Mouse (Mus musculus) T-cell, adult 2 months (primary cell): ENCODE results near the gene Cdv3.

ENCODE experiments used
- DNase-seq: peaks from one replicate; pipeline ENCODE4 v3.0.0; 2022; ENCODE audit warnings: low spot score

Cdv3 gene

DNA sequence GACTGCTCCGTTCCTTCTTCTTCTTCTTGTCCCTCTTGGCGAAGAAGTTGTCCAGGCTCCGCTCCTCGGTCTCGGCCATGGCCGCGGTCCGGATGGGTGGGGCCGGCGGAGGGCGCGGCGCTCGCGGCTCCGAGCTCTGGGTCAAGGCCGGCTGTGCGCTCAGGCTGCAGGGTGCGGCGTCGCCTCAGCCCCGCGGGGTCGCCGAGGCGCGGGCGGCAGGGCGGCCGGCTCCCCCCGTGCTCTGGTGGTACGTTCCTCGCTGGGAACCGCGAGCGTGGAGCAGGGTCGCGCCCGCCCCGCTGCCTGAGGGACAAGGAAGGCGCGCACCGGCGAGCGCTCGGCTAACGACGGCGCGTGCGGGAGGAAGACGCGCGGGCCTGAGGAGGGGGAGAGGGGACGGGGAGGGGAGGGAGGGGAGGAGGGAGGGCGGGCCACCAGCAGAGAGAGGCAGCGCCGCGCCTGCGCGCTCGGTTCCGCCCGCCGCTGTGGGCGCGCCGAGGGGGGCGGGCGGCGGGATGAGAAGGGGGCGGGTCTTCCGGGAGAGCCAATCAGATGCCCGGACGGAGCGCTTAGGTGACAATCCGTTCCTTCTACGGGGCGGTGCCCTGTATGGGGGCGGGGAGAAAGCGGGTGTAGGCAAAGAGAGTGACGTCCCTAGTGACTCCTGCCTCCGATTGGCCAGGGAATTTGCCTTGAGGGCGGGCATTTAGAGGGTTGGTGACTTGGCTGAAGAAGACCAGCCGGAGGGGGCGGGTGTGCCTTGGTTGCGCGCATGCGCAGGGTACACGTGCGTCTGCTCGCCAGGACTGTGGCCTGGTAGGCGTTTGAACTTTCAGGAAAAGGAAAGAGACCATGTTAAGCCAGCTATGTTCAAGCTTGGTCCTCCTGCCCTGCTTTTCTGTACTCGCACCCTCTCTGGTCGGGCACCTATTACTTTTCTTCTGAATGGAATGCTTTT, at the start of gene Cdv3:
Cdv3 (minus strand) TSS at position 551 of the 958 bp plus-strand sequence.
- peak; percentile 100 for DNase-seq

DNA sequence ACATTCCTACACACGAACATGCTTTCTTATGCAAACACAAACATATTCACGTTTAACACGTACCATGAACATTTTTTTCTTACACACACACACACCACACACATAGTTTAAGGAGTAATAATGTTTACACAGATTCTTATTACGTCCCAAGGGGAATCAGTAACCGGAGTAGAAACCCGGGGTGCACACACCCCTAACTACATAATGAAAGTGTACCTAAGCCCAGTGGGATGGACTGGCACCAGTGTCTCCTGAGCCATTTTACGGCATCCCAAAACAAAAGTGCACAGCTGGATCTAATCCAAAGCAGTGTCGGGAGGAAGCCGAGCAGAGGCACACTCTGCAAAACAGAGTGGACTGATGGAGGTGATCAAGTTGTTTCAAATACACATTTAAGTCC, 47.8 kb upstream of the Cdv3 start:
- no peak for DNase-seq

DNA sequence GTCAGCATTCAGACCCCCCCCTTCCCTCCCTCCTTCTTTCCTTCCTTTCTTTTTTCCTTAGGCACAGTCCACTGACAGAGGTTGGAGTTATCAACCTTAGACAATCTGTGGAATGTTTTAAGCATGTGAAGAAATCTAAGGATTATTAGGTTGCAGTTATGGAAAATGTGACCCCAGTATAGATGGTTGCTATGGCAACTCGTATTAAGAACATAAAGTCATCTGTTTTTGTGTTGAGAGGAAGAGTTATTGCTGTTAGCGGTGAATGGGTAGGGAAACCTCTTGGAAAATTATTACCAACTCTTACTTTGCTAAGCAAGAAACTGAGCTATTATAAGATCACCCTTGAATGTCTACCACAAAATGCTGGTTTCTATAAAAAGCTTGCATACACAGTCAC, 43.5 kb upstream of the Cdv3 start:
- no peak for DNase-seq

DNA sequence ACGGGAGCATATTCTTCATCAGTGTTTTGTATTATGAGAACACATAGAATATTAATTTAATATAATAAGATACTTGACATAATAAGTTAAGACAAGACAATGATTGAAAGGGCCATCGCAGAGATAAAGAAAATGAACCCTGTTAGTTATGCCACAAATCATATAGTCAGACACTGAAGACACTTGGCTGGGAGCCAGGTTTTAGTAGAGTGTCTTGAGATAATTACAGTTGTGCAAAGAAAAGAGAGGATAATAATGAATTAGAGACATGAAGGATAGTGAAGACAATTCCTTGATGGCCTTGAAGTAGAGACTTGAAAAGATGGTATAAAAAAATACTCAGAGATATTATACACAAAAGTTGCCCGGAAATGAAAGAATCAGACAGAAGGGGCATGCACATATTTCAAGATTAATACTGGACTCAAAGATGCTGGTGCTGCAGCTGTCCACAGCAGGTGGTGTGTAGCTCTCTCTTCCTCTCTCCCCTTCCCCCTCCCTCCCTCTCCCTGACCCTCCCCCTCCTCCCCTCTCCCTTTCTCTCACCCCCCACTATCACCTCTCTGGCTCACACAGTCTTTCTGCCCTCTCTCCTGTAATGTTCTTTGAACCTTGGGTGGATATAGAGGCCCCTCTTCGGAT, 42.6 kb upstream of the Cdv3 start:
- DNase-seq = no peak

DNA sequence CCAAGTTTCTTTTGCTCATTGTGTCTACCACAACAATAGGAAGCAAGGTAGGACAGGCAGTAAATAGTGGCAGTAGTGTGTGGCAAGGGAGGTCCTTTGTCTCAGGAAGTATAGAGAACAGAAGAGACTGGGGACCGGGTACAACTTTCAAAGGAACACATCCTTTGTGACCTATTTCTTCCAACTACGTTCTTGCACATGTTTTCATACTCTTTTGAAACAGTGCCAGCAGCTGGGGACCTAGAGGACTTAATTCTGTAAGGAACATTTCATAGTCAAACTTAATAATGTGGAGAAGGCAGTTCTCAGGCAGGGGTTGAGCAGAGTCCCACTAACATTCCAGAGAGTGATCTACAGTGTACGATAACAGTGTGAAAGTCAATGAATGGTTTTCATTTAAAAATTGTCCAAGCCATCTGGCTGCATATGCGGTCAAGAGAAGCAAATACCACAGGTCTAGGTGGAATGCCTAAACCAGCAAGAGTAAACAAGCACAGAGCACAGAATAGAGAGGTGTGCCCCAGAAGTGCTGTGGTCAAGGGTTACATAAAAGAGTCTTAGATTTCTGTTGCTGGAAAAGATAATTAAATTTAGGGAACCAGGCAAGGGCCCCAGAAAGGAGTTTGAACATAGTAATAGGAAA, 37.8 kb upstream of the Cdv3 start:
- no peak for DNase-seq

DNA sequence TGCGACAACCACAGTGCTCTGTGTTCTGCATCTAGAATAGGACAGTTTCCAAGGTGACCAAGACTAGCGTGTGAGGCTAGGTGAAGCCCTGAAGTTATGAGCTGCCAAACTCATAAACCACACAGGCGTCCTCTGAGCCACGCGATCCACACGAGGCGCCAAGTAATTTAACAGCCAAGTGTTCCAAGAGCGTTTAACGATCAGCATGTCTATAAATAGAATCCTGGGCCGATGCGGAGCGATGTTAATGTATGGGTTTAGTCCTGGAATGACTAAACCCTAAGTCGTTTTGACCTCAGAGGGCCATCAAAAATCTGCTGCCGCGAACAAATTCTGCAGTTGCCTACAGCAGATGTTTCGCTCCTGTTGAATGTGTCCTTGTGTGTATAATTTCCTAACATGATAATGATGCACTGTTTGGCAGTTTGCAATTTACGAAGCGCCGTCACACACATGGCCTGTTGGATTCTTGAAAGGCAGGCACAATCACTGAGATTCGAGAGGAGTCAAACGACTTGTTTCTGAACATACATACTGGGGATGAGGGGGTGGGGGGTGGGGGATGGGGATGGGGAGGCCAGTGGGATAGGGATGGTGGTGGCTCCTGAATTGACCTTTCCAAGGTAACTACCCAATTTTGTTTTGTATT, 33.0 kb upstream of the Cdv3 start:
- DNase-seq = no peak

DNA sequence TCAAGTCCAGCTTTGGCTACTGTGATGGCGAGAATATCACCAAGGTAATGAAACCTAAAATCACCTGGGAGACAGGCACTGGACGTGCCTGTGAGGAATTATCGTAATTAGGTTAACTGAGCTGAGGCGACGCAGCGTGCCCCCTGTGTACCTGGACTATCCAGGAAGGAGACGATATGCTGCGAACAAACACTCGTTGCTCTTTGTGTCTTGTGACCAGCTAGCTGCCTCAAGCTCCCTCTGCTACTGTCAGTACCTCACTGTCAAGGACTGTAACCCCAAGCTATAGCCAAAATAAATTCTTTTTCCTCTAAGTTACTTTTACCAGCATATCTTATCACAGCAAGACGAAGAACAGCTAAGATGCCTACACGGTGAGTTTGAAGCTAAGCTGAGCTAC, 27.6 kb upstream of the Cdv3 start:
- DNase-seq = no peak

DNA sequence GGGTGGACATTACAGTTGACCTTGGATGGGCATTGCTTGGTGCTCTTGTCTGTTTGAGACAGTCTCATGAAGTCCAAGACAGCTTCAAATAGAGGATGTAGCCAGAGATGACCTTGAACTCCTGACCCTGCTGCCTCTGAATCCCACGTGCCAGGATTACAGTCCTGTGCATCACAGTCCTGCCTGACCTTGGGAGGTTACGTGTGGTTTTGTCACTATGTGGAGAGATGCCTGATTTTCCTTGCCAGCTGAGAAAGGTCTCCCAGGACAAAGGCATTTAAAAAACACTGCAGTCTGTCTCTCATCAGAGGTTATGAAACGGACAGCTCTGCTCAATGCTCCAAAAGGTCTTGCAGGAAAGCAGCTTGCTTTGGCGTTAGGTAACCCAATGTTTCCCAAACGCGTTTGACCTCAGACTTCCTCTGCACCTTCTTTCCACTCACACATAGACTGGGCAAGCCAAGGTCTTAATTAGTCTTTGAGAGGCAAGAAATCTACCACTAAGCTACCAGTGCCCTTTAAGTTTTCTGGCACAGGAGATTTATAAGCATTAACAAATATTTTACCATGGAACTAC, 26.2 kb upstream of the Cdv3 start:
- no peak for DNase-seq

DNA sequence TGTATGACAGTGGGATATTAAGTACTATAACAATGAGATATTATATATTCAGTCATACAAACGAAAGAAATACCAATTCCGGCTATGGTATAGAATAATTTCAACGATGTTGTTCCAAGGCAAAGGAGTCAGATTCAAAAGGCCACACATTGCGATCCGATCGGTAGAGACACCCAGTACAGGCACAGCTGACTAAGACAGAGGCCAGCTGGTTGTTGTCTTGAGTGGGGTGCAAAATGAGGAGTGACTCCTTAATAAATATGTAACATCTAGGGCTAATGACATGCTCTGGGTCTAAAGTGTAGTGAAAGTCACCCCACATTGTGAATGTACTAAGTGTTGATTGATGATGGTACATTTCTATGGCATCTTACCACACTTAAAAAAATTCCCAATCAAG, 23.6 kb upstream of the Cdv3 start:
- no peak for DNase-seq

DNA sequence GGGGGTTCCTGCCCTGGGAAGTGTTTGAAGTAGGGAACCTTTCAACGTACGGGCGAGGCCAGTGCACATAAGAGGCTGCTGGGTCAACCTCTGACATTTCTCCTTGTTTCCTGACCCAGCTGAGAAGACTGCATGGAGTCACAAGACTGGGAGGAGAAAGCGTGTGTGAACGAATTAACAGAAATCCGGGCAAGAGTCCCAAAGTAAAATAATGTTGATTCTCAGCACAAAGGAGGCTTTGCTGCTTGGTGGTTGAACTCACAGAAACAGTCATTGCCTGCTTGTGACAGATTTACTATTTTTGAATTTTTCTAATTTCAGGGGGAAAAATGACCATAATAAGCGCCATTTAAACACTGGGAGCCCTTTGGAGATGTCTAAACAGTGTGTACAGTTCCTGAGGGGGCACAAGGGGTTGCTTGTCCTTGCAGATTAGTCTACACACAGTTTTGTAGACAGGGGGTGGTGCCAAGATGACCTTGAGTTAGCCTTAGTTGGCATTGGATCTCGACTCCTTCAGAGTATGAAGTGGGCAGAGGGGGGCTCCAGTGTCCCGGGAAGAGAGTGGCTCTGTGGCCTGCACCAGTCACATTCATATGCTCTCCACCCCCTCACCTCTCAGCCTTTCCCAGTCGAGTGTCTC, 21.5 kb upstream of the Cdv3 start:
- no peak for DNase-seq

DNA sequence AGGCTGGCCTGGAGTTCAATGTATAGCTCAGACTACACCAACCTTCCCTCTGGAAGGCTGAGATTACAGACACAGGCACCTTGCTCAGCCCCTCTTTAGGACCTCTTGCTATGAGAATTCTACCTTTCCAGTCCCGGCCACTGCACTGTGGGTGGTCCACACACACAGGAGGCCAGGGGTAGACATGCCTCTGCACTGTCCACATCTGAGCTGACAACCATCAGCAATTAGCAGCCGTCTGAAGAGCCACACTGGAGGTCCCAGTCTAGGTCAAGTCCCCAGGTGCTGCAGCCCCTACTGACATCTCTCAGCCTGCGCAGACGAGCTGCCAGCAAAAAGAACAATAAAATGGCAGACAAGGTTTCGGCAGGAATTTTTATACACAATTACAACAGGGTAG, 20.9 kb upstream of the Cdv3 start:
- DNase-seq = no peak

DNA sequence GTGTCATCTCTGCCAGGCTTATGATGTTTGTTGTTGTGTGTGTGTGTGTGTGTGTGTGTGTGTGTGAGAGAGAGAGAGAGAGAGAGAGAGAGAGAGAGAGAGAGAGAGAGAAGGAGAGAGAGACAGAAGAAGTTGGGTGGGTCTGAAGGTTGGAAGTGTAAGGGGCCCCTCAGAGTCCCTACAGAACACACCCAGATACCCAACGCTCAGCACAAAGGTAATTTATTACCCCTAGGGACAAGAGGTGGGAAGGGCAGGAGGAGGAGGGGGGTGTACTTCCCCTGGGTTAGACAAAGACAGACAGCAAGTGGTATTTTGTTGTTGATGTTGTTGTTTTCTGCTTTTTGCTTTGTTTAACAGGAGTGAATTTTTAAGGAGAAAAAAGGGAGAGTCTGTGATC, 20.0 kb upstream of the Cdv3 start:
- no peak for DNase-seq

DNA sequence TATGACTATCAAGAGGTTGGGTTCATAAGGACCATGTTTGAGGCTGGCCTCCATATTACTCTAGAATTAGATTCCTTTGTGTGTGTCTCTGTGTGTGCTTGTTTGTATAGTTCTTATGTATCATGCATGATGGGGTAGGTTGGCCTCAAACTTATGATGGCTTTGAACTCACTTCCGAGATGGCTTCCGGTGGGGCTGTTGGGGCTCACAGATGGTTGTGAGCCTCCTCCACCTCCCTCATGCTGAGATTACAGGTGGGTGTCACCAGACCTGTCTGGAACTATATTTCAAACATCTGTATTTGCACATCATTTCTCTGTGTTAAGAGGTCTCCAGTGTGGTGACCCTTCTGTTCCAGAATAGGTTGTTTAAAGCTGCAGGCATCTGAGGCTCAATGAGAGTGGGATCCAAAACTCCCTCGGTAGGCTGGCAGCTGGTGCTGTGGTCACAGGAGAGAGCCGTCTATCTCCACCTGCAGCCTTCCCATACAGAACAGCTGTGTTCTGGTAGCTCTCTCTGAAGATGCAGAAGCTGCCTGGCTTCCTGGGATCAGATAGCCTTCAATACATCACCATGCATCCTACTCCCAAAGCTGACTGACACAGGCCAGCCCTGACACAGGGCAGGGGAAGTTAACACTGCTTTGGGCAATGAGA, 18.6 kb upstream of the Cdv3 start:
- no peak for DNase-seq

DNA sequence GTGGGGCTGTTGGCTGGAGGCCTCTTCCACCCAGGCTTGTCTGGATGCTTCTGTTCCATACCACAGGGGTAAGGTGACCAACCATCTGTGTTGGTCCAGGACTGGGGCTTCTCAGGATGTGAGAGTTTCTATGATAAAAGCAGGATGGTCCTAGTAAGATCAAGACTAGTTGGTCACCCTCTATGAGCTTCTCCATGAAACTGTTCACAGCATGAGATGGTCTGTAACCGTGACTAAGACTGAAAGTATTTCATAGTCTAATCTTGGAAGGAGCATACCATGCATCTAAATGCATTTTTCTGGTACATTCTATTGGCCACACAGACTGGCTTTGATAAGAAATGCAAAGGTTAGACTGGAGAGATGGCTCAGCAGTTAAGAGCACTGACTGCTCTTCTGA, 17.9 kb upstream of the Cdv3 start:
- DNase-seq = no peak

DNA sequence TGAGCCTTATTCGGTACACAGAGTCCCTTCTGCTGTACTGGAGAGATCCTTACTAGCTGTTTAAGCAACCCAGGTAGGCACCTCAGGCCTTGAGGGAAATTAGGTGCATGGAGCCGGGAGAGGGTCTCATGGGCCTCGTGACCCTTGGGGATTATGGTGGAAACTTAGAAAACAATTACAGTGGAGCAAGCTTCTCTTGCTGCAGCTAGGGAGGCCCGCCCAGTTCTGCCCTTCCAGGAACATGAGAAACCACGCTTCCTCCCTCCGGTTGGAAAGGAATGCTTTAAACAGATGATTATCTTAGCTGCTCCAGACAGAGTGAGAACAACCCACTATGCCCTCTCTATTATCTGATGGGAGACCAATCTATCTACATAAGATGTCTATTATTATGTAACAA, 17.3 kb upstream of the Cdv3 start:
- DNase-seq = no peak

DNA sequence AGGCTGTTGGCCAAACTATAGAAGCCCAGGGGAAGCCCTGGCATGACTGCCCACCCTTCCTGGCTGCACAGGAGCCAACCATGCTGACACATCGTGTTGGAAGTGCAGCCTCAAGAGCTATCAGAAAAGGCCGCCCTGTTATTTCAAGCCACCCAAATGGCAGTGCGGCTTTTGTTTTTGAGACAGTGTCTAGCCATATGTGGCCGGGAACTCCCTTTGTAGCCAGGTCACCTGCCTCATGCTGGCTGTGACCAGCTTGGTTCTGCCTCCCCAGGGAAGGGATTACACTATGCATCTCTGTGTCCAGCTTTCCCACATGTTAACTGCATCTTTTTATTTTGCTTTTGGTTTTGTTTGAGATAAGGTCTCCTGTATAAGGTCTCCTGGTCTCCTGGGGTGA, 14.9 kb upstream of the Cdv3 start:
- DNase-seq = no peak

DNA sequence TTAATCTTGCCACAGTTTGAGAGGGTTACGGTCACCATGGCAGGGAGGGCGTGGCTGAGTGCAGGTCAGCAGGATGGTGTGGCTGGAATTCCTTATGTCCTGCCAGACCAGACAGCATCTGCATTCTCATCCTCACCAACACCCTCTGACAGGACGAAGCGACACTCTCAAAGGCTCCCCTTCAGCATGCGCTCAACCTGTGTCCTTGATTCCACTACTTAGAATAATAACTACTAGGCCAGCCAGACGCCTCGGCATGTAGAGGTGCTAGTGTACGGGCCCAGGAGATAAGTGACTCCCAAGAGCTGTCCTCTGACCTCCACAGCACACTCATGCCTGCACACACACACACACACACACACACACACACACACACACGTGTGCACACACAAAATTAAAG, 13.6 kb upstream of the Cdv3 start:
- no peak for DNase-seq

DNA sequence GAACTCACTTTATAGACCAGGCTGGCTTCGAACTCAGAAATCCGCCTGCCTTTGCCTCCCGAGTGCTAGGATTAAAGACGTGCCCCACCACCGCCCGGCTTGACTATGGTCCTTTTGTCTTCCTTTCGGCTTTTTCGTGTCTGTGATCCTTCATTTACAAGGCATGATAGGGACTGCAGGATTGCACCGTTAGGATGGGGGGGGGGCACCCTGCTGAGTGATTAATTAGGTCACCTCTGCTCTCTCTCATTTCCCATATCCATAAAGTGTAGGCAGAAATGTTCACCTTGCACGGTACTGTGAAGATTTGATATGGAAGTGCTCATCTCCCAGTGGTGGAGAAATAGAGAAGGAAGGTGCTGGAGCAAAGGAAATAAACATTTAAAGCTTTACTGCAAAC, 13.0 kb upstream of the Cdv3 start:
- DNase-seq = no peak

DNA sequence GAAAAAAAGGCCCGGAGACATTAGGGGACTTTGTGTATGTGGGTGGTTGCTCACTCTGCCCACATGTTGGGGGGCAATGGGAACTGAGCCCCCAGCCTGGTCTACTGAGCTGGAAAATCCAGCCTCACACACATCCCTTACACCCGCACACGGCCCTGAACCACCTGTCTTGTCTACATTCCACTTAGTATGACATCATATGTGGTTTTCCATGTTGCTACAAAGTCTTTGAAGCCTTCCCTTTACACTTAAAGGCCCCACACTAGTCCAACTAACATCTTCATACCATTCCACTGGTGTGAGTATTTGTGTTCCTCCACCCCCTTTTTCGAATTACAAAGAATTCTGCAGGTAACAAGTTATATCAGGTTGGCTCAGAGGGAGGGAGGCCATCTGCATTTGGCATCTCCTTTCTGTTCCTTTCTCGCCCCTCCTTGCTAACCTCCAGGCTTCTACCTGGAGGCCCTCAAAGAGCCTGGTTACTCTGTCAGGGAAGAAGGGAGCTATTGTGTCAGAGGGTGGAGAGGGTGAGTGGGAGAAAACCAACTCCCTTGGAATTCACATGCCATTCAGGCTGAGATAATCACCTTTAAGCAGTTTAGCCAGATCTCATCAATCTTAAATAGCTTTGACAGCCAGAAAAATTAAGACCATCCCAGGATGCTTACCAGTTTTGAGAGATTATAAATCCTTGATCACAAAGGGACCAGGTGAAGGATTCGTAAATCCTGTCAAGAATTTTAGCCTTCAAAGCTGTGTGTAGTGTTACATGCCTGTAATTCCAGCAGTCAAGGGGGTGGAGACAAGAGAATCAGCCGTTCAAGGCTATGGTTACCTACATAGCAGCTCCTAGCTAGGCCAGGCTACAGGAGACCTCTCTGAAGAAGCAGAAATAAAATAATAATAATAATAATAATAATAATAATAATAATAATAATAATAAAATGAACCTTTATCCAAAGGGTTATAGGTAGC, 11.0 kb upstream of the Cdv3 start:
- no peak for DNase-seq
